Mouse (Mus musculus): Measurements from ENCODE around the gene Otub2.

The Otub2 gene

DNA sequence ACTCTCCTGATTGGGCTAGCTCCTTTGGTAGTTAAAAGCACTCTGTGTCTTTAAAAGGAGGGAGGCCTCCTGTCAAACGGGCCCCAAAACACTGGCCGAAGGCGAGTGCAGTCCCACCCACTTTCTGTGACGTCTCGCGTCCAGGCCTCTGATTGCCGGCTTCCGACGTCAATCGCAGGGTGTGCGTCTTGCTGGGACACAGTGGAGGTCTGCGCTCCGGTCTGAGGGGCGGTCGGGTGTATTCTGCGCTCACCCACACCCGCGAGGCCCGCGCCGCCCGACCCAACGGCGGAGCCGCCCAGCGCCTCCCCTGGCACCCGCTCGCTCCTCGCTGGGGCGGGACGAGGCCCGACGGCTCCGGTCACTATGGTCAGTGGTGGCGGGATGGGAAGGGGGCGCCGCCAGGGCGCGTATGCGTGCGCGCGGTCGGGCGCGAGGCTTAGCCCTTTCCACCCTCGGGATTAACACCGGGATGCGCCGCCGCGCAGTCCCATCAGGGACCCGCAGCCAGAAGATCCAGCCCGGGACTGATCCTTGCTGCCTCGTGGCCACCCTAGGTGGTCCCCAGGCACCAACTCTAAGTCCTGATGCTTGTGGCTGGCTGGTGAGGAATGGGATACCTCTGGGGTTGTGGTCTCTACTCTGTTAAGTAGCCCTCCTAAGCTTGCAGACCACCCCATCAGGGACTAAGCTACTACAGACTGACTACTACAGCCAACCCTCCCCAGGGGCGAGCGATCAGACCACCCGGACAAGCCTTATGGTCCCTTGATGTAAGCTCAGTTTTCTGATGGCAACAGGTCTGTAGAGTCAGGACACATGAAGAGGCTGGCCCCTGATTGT is at the start of gene Otub2:
Otub2 (plus strand) TSS at position 178 of the 843 bp plus-strand sequence.
- peak; percentile 99 for DNase-seq

DNA sequence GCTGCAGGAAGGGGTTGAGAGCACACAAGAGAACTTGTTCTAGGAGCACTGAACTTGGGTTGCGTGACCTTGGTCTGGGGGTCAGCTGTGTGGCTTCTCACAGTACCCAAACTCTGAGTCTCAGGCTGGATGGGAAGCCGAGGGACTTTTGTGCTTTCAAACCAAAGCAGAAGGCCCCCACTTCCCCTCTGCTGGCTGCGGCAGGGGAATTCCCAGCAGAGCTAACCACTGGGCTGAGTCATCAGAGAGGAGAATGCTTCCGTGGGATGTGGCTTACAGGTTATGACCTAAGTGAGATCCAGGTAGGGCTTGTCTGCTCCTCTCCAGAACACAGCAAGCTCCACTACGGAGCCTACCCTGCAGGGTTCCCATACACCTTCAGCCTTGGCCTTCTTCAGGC is 47.3 kb upstream of the Otub2 start:
- no peak for DNase-seq

GRCm38 (mm10) chr12:103343456-103343855 is 45.0 kb upstream of the Otub2 start:
- no peak for DNase-seq

DNA sequence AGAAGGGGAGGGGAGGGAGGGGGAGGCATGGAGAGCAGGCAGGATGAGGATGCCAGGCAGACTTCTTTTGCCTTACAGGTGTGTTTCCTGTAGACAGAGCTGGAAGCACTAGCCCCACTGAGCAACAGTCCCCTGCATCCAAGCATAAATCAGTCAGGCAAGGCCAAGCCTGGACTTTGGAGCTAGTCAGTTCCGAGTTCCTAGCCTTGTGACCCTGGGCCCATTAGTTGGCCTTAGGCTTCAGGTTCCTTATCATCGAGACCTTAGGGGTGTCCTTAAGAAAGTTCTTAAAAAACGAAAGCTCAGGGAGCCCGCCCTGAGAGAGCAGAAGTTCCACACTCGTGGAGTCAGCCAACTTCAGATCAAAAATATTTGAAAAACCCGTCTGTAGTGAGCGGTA is 43.5 kb upstream of the Otub2 start:
- no peak for DNase-seq

GRCm38 (mm10) chr12:103346945-103347344 is 41.5 kb upstream of the Otub2 start:
- no peak for DNase-seq

DNA sequence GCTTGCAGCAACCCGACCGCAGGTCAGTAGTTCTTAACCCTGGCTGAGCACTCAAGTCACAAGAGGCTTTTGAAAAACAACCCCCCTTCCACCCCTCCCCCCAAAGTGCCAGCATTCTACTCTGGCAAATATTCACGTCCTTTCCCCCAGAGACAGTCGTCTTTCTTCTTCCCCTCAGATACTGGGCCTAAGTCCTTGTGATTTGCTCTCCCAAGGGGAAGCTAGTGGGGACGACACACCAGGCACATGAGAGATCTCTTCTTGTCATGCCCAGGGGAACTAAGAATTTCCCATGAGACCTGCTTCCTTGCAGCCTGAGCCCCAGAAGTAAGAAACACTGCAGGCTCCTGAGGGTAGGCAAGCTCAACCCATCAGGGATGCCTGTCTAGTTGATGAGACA is 41.1 kb upstream of the Otub2 start:
- DNase-seq, result no peak

DNA sequence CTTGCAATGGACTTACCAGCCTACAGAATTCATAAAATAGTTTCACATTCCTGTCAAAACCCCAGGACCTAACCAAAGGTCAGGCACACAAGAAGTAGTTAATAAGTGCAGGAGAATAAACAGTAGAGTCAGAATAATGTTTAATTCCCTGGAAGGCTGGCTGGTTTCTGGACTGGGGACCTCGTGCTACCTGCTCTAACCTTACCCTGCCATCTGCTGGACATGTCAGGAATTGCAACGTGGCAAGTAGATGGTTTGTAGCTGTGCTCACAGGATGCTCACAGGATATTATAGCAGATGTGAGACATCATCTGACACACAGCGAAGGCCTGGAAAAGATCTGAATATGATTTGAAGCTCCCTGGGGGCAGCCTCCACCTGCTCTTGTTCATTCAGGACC is 40.0 kb upstream of the Otub2 start:
- DNase-seq, result peak; percentile 84

DNA sequence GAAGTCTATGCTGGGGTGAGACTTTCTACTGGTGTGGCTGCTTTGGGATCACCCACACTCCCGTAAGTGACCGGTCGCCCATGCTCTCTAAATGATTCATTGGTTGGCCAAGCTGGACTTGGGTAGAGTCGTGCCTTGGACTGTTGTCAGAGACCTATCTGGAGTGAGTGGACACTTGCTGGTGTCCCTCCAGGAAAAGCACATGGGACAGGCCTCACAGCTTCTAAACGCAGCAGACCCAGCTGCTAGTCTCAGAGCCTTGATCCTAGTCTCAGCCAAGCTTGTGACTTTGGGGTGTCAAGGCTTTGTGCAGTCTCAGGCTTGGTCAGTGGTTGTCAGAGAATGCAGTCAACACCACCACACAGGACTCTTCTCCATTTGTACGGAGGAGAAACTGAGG is 35.7 kb upstream of the Otub2 start:
- no peak for DNase-seq

- peak; percentile 62 for DNase-seq
These were observed 34.9 kb upstream of the Otub2 start for GRCm38 (mm10) chr12:103353538-103353937.

GRCm38 (mm10) chr12:103355746-103356414 is 32.6 kb upstream of the Otub2 start, which contains the start of gene Asb2:
Gene Asb2 (minus strand): TSS chr12:103356001.
- DNase-seq, result peak; percentile 58

GRCm38 (mm10) chr12:103356415-103356748 is 32.1 kb upstream of the Otub2 start:
- no peak for DNase-seq

DNA sequence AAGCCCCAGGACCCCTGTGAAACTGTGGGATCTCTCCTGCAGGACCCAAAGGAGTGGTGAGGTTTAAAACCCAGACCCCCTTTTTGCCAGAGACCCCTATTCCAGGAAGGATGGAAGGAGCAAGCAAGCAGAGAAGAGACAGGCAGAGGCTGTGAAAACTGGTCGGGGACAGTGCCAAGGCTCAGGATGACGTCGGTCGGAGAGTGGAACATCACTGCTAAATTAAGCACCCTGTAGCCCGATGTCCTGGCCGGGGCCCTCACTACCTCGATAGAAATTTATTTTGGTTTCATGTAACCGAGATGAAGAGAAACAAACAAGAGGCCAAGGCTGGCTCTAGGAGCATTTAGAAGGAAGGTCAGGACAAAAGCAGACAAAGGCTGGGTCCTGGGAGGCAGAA is 30.3 kb upstream of the Otub2 start:
- no peak for DNase-seq

GRCm38 (mm10) chr12:103358951-103359801 is 29.3 kb upstream of the Otub2 start:
- DNase-seq, result no peak

DNA sequence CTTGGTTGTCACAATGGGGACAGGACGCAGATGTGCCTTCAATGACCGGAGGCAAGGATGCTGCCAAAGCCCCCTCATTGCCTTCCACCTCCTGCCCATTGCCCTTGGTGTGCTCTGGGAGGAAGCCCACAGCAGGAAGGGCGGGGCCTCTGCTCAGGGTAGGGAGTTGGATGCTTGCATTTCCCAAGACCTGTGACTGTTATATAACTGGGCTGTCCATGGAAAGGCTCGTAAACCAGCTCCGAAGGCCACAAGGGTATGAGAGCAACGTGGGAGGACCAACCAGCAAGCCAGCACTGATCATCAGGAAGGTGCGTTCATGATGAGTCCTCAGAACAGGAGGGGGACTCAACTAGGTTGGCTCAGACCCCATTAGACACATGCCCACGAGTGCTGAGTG is 27.7 kb upstream of the Otub2 start:
- DNase-seq, result no peak

DNA sequence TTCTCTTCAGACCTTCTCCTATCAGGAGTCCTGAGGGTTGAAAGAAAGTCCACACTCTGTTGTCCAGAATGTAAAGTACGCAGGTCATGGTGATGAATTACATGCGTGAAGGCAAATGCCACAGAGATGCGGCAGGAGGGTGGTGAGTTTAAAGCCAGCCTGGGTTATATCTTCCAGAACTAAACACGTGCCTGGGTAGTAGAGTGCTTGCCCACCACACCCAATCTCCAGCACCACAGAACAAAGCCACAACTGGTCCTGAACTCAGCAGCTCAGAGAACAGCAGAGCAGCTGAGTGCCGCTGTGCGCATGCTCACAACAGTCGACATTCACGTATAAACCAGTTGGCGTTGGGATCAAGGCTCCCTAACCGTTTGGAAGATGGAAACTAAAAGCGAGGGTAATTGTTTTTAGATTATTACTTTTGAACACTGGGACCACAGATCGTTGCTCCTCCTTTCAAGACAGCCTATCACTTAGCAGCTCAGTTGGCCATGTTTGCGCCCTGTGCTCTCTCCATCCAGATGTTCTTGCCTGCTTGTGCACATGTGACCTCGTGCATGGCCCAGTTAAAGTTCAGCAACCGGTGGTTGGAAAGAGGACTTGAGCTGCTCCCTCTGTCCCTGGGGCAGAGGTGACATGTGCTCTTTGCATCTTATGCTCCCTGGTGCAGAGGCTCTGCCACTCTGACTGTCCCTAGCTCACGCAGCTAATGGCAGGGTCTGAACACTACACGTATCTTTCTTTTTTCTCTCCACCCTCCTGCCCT is 26.8 kb upstream of the Otub2 start:
- DNase-seq, result no peak

- no peak for DNase-seq
These were observed 26.1 kb upstream of the Otub2 start for GRCm38 (mm10) chr12:103362336-103362735.

- no peak for DNase-seq
These were observed 21.3 kb upstream of the Otub2 start for GRCm38 (mm10) chr12:103367171-103367570.

DNA sequence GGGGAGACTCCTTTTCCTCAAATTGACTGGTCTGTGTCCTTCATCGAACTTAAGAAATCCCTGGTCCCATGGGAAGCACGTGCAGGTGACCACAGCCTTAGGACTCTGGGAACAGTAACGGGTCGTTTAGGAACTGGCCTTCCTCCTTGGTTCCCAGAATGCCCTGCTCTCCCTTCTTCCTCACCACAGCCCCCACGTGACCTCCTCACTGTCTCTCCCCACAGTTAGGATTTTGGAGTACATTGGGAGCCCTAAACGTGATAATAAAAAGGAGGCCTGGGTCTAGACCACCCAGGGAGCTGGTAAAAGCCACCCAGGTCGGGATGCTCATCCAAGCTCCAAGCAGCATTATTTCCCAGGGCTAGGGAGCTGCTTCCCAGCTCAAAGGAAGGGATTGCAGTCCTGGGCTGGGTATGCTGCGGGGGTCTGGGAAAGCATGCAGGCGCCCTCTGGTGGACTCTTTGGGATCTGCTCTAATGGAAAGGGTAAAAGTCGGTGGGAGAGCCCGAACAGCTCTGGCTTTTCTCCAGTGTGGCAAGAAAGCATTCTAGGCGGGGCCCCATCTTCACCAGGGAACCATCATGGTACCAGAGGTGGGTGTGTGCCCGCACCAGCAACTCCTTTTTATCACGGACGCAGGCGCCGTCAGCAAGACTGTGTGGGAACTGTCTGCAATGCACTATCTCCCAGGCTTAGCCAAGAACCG is 20.7 kb upstream of the Otub2 start:
- DNase-seq, result peak; percentile 87

DNA sequence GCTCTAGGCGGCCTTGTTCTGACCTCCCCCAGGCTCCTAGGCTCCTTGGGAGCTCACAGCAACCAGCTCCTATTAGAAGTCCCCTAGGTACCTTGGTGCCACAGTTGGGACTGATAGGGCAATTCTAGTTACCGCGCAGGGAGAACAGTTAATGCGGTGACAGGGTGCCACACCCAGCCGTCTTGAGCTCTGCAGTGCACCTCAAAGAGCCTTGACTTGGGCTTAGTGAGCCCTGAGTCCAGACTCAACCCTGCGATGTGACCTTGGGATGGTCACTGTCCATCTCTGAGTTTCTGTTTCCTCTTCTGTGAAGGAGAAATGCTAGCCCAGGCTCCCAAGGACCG is 20.2 kb upstream of the Otub2 start:
- no peak for DNase-seq

GRCm38 (mm10) chr12:103368777-103369176 is 19.7 kb upstream of the Otub2 start:
- no peak for DNase-seq

DNA sequence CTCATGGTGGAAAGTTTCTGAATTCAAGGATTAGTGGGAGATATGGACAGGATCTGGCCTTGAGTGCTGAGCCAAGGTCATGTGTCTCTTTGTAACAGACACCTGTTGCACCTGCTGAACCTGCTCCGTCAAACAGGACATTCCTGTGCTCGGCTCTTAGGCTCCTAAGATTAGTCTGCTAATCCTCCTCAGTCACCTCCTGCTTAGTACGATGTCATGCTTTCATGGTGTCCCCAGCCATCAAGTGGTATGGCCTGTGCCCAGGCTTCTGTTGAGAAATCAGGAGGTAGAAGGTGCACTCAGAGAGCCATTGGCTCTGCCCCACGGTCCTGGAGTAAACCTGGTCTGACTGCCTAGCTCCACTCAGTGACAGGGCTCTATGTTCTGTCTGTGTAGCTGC is 17.6 kb upstream of the Otub2 start:
- no peak for DNase-seq

DNA sequence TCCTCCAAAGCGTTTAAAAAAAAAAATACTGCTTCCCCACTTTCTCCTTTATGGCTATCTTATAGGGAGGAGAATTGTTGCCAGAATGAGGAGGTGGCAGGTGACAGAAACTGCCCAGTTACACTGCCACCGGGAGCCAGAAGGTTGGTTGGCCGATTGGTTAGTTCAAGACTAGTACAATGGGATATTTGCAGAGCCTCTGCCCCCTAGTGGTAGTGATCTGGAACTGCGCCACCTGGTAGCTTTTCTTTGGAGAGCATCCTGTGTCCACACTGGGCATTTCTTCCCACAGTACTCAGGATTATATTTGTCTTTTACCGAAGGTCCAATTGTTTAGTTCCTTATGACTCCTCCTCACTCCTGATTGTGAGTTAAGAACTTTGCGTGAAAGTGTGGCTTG is 16.8 kb upstream of the Otub2 start:
- DNase-seq, result peak; percentile 65

Data from lung, postnatal 10 days (tissue).